8 mouse cellular contexts compared by ENCODE assay signal in the genomic region with DNA sequence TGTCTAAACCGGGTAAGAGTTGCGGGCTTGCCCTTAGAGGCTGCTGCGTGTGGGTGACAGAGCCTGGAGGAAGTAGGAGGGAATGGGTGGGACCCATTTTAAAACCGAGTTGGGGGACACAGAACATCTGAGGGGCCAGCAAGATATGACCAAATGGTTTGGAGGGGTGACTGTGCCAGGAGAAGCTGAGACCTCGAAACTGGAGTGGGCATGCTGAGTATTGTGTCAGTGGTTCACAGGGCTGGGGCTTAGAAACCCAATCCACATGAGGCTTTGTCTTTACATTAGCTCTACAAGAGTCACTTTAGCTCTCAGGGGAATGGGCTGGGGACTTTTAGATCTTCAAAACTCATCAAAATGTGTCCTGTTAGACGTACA. TPM values are rescaled to one million over a fixed set of nuclear protein-coding genes. Genes with fewer than 3 reads are reported as not detected.
DNase-seq lines count a peak whose midpoint lies in the region; ATAC-seq and TF ChIP-seq lines count a peak whose summit lies in the region.

No protein-coding gene starts in this region.

- H3K9ac ChIP-seq in embryonic facial prominence, embryonic 12.5 days: peak overlapping the region; percentile 55
- peak overlapping the region; percentile 44 for H3K9ac ChIP-seq in hindbrain, postnatal 0 days (replicated peaks; ENCODE audit: low read length)

- WGBS in embryonic facial prominence, embryonic 12.5 days: 13% methylated on average over 6 of the region's 6 CpGs
- 24% methylated on average over 6 of the region's 6 CpGs for WGBS in hindbrain, postnatal 0 days

- no peak for TF ChIP-seq CTCF in hindbrain, postnatal 0 days (IDR thresholded peaks at IDR 0.05; ENCODE audit: low read depth)

- peak overlapping the region; percentile 11; the same call in 1 of the 2 replicates for H3K27ac ChIP-seq in embryonic facial prominence, embryonic 12.5 days
- H3K27ac ChIP-seq in hindbrain, postnatal 0 days: peak overlapping the region; percentile 48; the same call in 1 of the 2 replicates

- no peaks in the 10 kb centered on the region for H3K27me3 ChIP-seq in embryonic facial prominence, embryonic 12.5 days
- no peaks in the 10 kb centered on the region for H3K27me3 ChIP-seq in hindbrain, postnatal 0 days (ENCODE audit: insufficient read depth, low read length)
- no peaks in the 10 kb centered on the region for H3K27me3 ChIP-seq in myocyte (ENCODE audit: control insufficient read depth, insufficient read depth, insufficient read length)

- TF ChIP-seq POLR2A in myocyte (IDR thresholded peaks at IDR 0.05; ENCODE audit: insufficient read length, low read depth): no peak

- H3ac ChIP-seq in myocyte (ENCODE audit: control insufficient read depth, insufficient read length): no peak overlapping the region

- H3K4me3 ChIP-seq in embryonic facial prominence, embryonic 12.5 days: peak overlapping the region; percentile 49
- peak overlapping the region; percentile 46 for H3K4me3 ChIP-seq in hindbrain, postnatal 0 days (ENCODE audit: low read length)
- H3K4me3 ChIP-seq in myocyte: peak overlapping the region; percentile 60

- no peak for ATAC-seq in embryonic facial prominence, embryonic 12.5 days (ENCODE audit: insufficient number of reproducible peaks, insufficient read depth, low FRiP score, low TSS enrichment)
- no peak for ATAC-seq in hindbrain, postnatal 0 days

- H3K36me3 ChIP-seq in embryonic facial prominence, embryonic 12.5 days: no peaks in the 10 kb centered on the region
- H3K36me3 ChIP-seq in hindbrain, postnatal 0 days (ENCODE audit: insufficient read depth, low read length): no peaks in the 10 kb centered on the region
- no peaks in the 10 kb centered on the region for H3K36me3 ChIP-seq in myocyte (ENCODE audit: control insufficient read depth, insufficient read depth)

- DNase-seq in layer of hippocampus, postnatal 14 days (ENCODE audit: low spot score in 2 of 2): peak; percentile 5 to 8
- DNase-seq in layer of hippocampus, adult 9-11 months: no peak
- DNase-seq in hindbrain, postnatal 0 days (ENCODE audit: low spot score): no peak
- DNase-seq in cerebellum, adult 8-10 months: no peak
- no peak for DNase-seq in gastrocnemius, postnatal 10 days
- no peak for DNase-seq in spleen, adult 18-20 months

- H3K9me3 ChIP-seq in embryonic facial prominence, embryonic 12.5 days: no peaks in the 10 kb centered on the region
- no peaks in the 10 kb centered on the region for H3K9me3 ChIP-seq in hindbrain, postnatal 0 days (ENCODE audit: low read length)

- H3K4me1 ChIP-seq in embryonic facial prominence, embryonic 12.5 days: no peaks in the 10 kb centered on the region
- H3K4me1 ChIP-seq in hindbrain, postnatal 0 days (ENCODE audit: insufficient read depth, low read length): no peaks in the 10 kb centered on the region

- peaks cover 47% of the 10 kb centered on the region for H3K79me2 ChIP-seq in myocyte (ENCODE audit: control insufficient read depth, insufficient read depth)

- H3K4me2 ChIP-seq in embryonic facial prominence, embryonic 12.5 days (replicated peaks): peak overlapping the region; percentile 61
- peak overlapping the region; percentile 59 for H3K4me2 ChIP-seq in hindbrain, postnatal 0 days (ENCODE audit: low read depth, low read length)
- H3K4me2 ChIP-seq in myocyte (ENCODE audit: low read depth): peak overlapping the region; percentile 76

TF ChIP-seq in myocyte, 11 proteins besides CTCF, POLR2A, EP300 and RAD21:
- TF ChIP-seq CEBPB (IDR thresholded peaks at IDR 0.05; ENCODE audit: insufficient read depth, poor library complexity, severe bottlenecking): no peak
- no peak for TF ChIP-seq REST (IDR thresholded peaks at IDR 0.05; ENCODE audit: insufficient read depth, insufficient read length)
- TF ChIP-seq TCF12 (IDR thresholded peaks at IDR 0.05; ENCODE audit: insufficient read depth, poor library complexity, severe bottlenecking): no peak
- TF ChIP-seq USF1 (IDR thresholded peaks at IDR 0.05; ENCODE audit: low read depth): no peak
- TF ChIP-seq POLR2AphosphoS2 (IDR thresholded peaks at IDR 0.05; ENCODE audit: insufficient read length, low read depth): no peak
- TF ChIP-seq SRF (IDR thresholded peaks at IDR 0.05; ENCODE audit: control insufficient read depth, insufficient read length, low read depth): no peak
- no peak for TF ChIP-seq MAX (IDR thresholded peaks at IDR 0.05; ENCODE audit: low read depth)
- no peak for TF ChIP-seq MYOD1 (IDR thresholded peaks at IDR 0.05; ENCODE audit: control insufficient read depth in 1 of 3, insufficient read length in 2 of 3, low read depth in 2 of 3)
- TF ChIP-seq E2F4 (IDR thresholded peaks at IDR 0.05; ENCODE audit: insufficient read depth): no peak
- TF ChIP-seq MYOG (IDR thresholded peaks at IDR 0.05; ENCODE audit: control insufficient read depth in 1 of 3, insufficient read depth in 1 of 3, insufficient read length in 2 of 3, low read depth in 2 of 3): no peak
- no peak for TF ChIP-seq TCF3 (IDR thresholded peaks at IDR 0.05; ENCODE audit: insufficient read length, low read depth)

RNA-seq across cellular contexts. Expression of gene Nsdhl, which starts 0.3 kb away (rescaled TPM):
- total RNA-seq in layer of hippocampus, postnatal 14 days (2021): 10 to 100 TPM; 34.6 to 43.2 TPM
- 24.5 and 26.2 TPM in 2 replicates for polyA plus RNA-seq in embryonic facial prominence, embryonic 12.5 days (2016; fragmentation: Nextera tagmentation; extraction: Ambion mirVana)
- total RNA-seq in hindbrain, postnatal 0 days (2014; rRNA removed): 35.6 and 41.1 TPM in 2 replicates
- polyA plus RNA-seq in hindbrain, postnatal 0 days (2015; fragmentation: Nextera tagmentation; extraction: Ambion mirVana): 38.0 and 40.8 TPM in 2 replicates
- polyA plus RNA-seq in myocyte (2012; fragmentation: generic; extraction: Trizol): 74.4 TPM
- total RNA-seq in gastrocnemius, postnatal 10 days (2021): 1 to 10 TPM; 8.9 to 9.0 TPM

RNA-seq across cellular contexts. Expression of gene Cetn2, which starts 0.5 kb away (rescaled TPM):
- 10 to 100 TPM; 46.0 to 51.2 TPM for total RNA-seq in layer of hippocampus, postnatal 14 days (2021)
- polyA plus RNA-seq in embryonic facial prominence, embryonic 12.5 days (2016; fragmentation: Nextera tagmentation; extraction: Ambion mirVana): 81.4 and 81.7 TPM in 2 replicates
- total RNA-seq in hindbrain, postnatal 0 days (2014; rRNA removed): 20.0 and 20.7 TPM in 2 replicates
- 67.1 and 79.9 TPM in 2 replicates for polyA plus RNA-seq in hindbrain, postnatal 0 days (2015; fragmentation: Nextera tagmentation; extraction: Ambion mirVana)
- polyA plus RNA-seq in myocyte (2012; fragmentation: generic; extraction: Trizol): 22.3 TPM
- total RNA-seq in gastrocnemius, postnatal 10 days (2021): 10 to 100 TPM; 22.0 to 24.4 TPM

Comparison
In these comparisons a context has a peak if more than half of its experiments do, and no peak if none do; other contexts are left out.
1. DNase-seq: peak in layer of hippocampus, postnatal 14 days (2 of 2); none in layer of hippocampus, adult 9-11 months (single experiment), hindbrain, postnatal 0 days (single experiment), cerebellum, adult 8-10 months (single experiment), gastrocnemius, postnatal 10 days (single experiment) and spleen, adult 18-20 months (0 of 2).
2. Peak in every context shown above with its lines, with median percentiles within 50 percentile points of each other: H3K4me2 ChIP-seq and H3K4me3 ChIP-seq.